In genomic region chr1:133777651-133778231, GRCm38 (mm10) we compare ENCODE assay signal across 9 mouse cellular contexts. TPM values are rescaled to one million over a fixed set of nuclear protein-coding genes. Genes with fewer than 3 reads are reported as not detected.
DNase-seq lines count a peak whose midpoint lies in the region; TF ChIP-seq lines count a peak whose summit lies in the region.
"Had no signal": no experiment of that assay in that cellular context is flagged by ENCODE, and none has a peak within 500 bp of the region (broad histone marks: within the 10 kb centered on the region; RNA-seq: fewer than 3 reads in every experiment).

No protein-coding gene starts in this region.

- peak; percentile 46 to 49 for DNase-seq in lung, adult 18-20 months
- DNase-seq in lung, adult 2 months: no peak
- peak; percentile 31 for DNase-seq in ES-CJ7 (ENCODE audit: low read depth, low spot score)
- DNase-seq in fibroblast of lung, adult 2 months (ENCODE audit: low read depth): peak; percentile 58
- DNase-seq in monocyte, adult 2 months (ENCODE audit: low read depth in 1 of 2, low spot score in 2 of 2): peak; percentile 41 to 71
- DNase-seq in thymus, adult 2 months: no peak
- DNase-seq in heart, postnatal 4 days: no peak
- DNase-seq: gastrocnemius, postnatal 14 days had no signal

- no peak for TF ChIP-seq CTCF in lung, adult 2 months (IDR thresholded peaks at IDR 0.05; ENCODE audit: insufficient read depth, low read length)
- TF ChIP-seq CTCF in thymus, adult 2 months (IDR thresholded peaks at IDR 0.05; ENCODE audit: borderline replicate concordance, control insufficient read depth, extremely low read depth, insufficient read depth, low read length, poor library complexity): no peak

- H3K4me3 ChIP-seq in lung, adult 2 months (replicated peaks; ENCODE audit: extremely low read depth, low read depth, low read length): no peak overlapping the region
- no peak overlapping the region for H3K4me3 ChIP-seq in thymus, adult 2 months (ENCODE audit: control insufficient read depth, insufficient read depth, low read length)

- TF ChIP-seq POLR2A in lung, adult 2 months (IDR thresholded peaks at IDR 0.05; ENCODE audit: borderline replicate concordance, extremely low read depth, low read depth, low read length): no peak
- no peak for TF ChIP-seq POLR2A in thymus, adult 2 months (IDR thresholded peaks at IDR 0.05; ENCODE audit: control insufficient read depth, extremely low read depth, insufficient read depth, low read length, poor library complexity)

- no peaks in the 10 kb centered on the region for H3K27me3 ChIP-seq in thymus, adult 2 months (ENCODE audit: control insufficient read depth, insufficient read depth, low read length)

- no peak overlapping the region for H3K27ac ChIP-seq in thymus, adult 2 months (ENCODE audit: control insufficient read depth, insufficient read depth, low read length)
- H3K27ac ChIP-seq: hindbrain, postnatal 0 days had no signal

- no peaks in the 10 kb centered on the region; the same call in 1 of the 2 replicates for H3K4me1 ChIP-seq in lung, adult 2 months (ENCODE audit: control insufficient read depth, insufficient read depth, low read length)
- no peaks in the 10 kb centered on the region for H3K4me1 ChIP-seq in thymus, adult 2 months (replicated peaks; ENCODE audit: control insufficient read depth, insufficient read depth, low read length)

- no peaks in the 10 kb centered on the region for H3K36me3 ChIP-seq in thymus, adult 2 months (ENCODE audit: control insufficient read depth, insufficient read depth, low read length)

- WGBS in lung, adult 2 months: 69% methylated on average over 15 of the region's 15 CpGs
- WGBS in thymus, adult 2 months: 95% methylated on average over 15 of the region's 15 CpGs

RNA-seq across cellular contexts. Expression of gene Atp2b4, which starts 23.1 kb away (rescaled TPM):
- 9.5 and 11.3 TPM in 2 replicates for polyA plus RNA-seq in lung, adult 2 months (2012; rRNA removed)
- 4.0 and 4.1 TPM in 2 replicates for polyA plus RNA-seq in thymus, adult 2 months (2012; rRNA removed)
- total RNA-seq in heart, postnatal 4 days (2021): 10 to 100 TPM; 32.4 to 37.4 TPM

Comparison
In these comparisons a context has a peak if more than half of its experiments do, and no peak if none do; other contexts are left out.
1. DNase-seq: peak in lung, adult 18-20 months (2 of 2), ES-CJ7 (single experiment), fibroblast of lung, adult 2 months (single experiment) and monocyte, adult 2 months (2 of 2); none in lung, adult 2 months (single experiment), thymus, adult 2 months (single experiment) and heart, postnatal 4 days (single experiment).